Mouse (Mus musculus): ENCODE results near the gene Gm5475.

Gene Gm5475

DNA sequence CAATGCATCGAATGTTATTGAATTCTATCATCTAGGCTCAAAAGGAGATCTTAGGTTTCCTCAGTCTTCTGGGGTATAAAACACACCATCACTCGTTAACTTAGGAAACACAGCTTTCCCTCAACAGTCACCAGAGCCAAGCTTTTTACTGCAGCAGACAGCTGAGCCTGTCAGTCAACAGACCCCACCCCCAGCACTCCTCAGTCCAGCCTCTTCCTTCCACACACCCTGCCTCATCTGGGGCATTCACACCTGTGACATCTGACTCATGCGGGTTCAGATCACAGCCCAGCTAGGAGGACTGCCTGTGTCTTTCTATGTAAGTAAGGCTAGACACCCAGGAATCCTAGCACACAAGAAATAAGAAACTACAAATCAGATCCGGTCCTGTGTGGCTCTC lies 7.9 kb upstream of the Gm5475 start:
- no peak for DNase-seq

DNA sequence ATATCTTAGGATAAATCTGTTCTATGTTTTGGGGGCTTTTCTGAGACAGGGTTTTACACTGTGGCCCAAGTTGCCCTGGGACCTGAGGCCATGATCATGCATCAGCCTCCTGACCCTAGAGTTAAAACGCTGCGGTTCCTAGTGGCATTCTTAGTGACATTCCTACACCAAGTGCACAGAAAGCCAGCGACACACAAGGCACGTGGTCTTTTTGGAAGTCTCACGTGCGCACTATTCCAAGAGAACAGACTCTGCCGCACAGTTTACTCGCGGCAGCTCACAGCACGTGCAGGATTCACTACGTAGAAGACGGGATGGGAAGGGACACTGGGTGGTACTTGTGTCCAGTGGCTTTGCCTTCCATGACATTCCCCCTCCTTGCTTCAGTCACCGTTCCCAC lies 7.0 kb upstream of the Gm5475 start:
- DNase-seq = no peak

DNA sequence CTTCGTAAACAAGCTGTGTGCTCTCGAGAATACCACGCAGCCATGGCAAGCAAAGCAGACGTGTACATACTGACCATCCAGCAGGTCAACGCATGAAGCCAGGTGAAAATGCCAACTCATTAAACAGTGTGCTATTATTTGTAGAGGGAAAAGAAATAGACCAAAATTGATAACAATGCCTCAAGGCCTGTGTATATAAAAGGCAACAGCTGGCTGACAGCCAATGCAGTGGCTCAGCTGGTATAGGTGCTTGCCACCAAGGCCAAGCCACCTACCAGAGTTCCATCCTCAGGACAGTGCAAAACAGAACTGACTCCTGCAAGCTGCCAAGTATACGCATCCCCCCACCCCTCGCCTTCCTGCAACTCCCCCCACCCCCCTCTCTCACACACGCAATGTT lies 6.3 kb upstream of the Gm5475 start:
- no peak for DNase-seq

DNA sequence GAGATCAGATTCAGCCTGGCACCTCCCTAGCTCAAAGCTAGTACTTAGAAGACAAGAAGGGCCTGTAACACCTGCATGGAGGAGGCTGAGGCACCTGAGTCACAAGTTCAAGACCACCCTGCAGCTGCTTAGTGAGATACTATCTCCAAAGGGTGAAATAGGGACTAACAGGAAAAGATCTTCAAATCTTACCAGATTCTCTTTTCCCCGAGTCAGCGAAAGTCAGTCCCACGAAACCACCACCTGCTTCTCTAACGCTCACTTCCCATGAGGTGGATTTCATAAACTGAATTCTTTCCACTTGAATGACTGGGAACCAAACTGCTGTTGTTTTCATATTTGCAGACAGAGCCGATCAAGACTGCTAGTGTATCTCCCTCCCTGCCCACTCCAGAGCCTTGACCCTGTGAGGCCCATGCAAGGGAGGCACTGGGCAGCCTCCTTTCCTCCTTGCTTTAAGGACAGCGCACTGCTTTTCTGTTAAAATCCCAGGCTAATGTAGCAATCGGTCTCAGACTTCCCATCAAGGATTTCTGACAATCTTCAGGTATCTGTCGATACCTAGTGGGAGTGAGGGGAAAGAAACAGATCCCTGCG lies 4.0 kb upstream of the Gm5475 start:
- DNase-seq = no peak

DNA sequence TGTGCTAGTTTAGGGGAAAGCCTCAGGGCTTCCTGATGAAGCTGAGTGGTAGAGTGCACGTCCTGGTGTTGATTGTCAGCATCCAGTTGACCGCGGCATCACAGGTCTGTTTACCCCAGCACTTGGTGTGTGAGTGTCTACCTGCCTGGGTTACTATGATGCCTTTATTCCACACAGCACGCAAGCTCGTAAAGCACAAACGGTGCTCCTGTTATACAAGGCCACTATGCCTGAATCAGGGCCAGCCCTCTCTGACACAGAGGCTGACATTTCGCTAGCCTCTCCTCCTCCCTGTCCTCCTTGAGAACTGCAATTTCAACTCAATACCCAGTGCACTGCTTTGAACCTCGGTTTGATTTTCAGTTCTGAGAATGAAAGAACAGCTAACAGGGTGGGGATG lies 2.6 kb upstream of the Gm5475 start:
- DNase-seq = no peak

- no peak for DNase-seq
These were observed 1.8 kb upstream of the Gm5475 start for GRCm38 (mm10) chr15:100419901-100420745.

DNA sequence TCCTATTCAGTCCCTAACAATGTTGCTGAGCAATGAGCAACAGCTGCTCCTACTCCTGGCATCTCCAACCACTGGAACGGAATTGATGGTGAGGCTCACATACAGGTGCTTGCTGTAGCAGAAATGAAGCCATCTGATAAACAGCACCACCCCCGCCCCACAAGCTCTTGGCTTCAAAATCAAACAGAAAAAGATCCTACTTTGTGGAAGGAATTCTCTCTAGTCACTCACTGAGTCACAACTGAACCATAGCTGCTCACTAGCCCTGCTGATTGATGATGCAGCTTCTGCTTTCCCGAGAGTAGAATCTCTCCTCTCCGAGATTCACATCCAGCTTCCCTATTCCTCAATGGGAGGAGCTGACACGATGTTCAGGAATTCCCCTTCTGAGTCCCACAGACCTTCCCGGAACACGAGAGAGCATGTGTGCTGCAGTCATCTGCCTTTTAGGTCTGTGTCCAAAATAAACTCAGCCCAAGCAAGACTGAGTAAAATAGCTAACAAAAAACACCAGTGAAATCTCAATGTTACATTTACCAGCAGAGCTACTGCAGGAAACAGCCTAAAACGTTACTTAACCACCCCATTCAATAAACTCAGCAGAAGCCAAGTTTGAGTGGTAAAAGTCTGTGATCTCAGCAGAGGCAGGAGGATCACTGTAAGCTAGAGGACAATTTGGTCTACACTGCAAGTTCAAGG lies 739 bp upstream of the Gm5475 start:
- no peak for DNase-seq

- peak; percentile 52 for DNase-seq
These were observed 529 bp downstream of the Gm5475 start for GRCm38 (mm10) chr15:100422476-100422875.

GRCm38 (mm10) chr15:100422899-100423860 lies 1.2 kb downstream of the Gm5475 start:
- peak; percentile 98 for DNase-seq

DNA sequence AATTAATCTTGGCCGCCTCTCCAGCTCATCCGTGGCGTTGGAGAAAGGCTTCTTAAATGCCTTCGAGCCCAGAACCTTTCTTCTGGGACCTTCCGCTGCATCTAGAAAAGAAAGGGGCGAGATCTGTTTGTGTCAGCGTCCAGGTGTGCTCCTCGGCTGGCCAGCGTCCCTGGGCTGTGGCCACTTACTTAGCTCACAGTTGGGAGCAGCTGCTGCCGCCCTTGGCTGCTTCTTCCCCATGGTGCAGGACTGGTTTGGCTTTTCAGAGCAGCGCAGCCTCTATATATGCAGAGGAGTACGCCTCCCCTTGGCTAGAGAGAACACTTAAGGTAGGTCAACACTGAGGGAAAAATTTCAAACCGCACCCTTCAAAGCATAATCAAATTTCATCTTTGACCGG lies 2.0 kb downstream of the Gm5475 start:
- peak; percentile 67 for DNase-seq

DNA sequence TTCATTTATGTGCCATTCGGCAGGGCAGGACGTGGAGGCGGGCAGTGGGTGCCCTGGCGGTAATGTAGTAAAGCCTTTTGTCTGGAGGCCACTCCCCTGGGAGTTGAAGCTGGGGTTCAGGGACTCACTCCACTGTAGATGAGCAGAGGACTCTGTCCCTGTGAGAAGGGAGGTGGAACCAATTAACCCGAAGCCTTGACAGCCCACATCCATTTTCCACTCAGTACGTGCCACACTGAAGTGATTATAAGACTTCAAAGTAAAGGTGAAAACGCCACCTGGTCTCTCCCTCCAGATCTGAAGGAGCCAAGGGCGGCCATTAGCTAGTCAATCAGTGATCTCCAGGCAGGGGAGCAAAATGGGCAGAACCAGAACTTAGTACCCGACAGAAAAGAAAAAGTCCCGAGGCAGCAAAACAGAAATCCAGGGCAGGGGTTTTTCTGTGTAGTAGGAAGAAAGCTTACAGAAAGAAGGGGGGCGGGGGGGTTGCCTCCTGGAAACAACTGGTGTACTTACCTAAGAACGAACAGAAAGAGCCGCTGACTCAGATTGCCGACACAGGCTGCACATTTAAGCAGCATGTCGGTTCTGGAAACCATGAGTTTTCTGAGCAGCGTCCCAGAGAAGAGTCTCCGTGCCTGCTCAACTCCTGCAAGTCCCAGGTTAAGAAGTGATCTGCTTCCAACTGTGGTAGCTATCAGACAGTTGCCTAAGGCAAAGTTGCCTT lies 2.6 kb downstream of the Gm5475 start, which contains the start of gene Slc11a2:
Gene Slc11a2, minus strand, starts transcription at position 677 of the 727 bp plus-strand sequence.
- DNase-seq = peak; percentile 67

GRCm38 (mm10) chr15:100428296-100428905 lies 6.5 kb downstream of the Gm5475 start:
- peak; percentile 71 for DNase-seq

DNA sequence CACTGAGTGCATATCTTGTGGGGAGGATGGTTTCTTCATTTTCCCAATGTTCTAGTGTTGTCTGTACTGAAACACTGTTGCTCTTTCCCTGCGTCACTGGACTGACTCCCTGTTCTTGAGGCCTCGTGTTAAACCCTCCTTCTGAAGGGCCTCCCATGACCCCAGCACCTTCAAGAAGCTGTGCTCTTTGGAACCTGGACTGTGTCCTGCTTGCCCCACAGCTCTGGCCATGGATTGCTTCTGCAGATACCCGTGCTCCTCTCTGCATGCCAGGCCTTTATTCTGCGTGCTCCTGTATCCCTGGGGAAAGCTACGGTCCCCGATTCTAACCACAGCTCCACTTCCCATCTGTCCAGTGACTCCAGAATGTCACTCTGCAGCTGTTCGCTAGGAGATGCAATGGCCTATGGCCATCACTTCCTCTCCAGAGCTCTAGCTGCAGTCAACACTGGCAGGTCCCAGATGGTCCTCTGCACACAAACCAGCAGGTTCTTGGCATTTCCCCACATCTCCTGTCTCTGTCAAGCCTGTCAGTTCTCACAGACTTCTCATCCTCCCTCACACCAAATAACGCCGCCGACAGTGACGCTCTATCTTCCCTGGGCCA lies 8.1 kb downstream of the Gm5475 start:
- DNase-seq = peak; percentile 62

DNA sequence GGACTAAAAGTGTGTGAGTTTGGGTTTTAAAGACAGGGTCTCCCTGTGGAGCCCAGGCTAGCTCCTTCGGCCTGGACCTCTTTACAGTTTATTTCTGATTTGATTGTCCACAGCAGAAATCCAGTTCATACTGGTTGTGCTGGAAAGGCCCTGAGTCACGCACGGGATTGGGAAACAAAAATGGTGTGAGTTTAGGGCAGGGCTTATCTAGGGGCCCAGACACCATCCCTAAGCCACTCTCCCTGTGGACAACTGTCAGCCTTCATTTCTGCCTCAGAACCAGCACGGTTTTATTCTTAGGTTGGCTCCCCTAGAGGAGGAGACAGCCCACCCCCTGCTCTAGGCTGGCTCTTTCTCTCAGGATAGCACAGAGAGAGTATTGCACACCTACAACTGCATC lies 11.3 kb downstream of the Gm5475 start:
- no peak for DNase-seq

DNA sequence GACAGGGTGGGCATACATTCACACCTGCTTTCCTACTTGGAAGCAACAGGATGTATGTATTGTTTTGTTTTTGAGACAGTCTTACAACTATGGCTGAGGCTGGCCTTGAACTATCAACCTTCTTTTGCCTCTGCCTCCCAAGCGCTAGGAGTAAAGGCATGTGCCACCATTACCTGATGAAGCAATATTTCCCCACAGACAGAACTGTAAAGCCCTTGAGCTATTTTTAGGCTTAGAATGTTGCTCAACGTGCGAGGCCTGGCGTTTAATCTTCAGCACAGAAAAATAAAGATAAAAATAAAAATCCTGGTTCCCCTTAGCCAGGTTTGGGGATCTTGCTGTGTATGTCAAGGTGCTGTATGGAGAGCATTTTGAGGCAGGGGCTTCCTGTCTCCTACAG lies 14.2 kb downstream of the Gm5475 start:
- DNase-seq = no peak

- no peak for DNase-seq
These were observed 14.6 kb downstream of the Gm5475 start for GRCm38 (mm10) chr15:100436518-100436917.

DNA sequence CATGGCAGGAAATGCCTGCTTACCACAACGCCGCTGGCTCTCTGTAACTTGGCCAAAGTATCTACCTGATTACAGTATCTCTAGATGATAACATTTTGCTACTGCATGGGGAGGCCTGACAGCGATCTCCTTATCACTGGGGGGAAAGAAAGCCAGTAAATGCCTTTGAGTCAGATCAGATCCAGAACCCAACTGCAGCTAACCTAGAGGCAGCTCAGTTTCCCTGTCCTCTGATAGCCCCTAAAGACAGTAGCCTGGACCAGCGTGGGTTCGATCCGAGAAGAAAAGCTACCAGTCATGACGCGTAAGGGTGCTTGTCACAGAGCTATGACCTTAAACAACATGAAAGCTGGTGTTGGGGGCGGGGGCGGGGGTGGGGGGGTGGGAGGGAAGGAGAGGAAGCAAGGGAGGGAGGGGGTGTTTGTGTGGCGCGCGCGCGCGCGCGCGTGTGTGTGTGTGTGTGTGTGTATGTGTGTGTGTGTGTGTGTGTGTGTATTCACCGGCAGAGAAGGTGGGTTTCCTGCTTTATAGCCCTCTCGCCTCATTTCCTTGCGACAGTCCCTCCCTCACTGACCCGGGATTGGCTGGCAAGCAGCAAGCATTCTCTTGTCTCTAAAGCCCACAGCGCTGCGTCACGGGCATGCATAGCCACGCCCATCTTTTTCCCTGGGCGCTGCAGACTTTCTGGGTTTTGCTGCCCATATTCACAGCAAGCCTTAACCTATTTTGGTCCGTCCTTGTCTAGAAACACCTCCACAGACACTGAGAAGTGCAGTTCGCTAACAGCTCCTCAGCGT lies 21.4 kb downstream of the Gm5475 start:
- peak; percentile 92 for DNase-seq

GRCm38 (mm10) chr15:100446887-100447286 lies 24.9 kb downstream of the Gm5475 start:
- no peak for DNase-seq

GRCm38 (mm10) chr15:100448572-100448971 lies 26.6 kb downstream of the Gm5475 start:
- DNase-seq = no peak

GRCm38 (mm10) chr15:100449495-100449894 lies 27.5 kb downstream of the Gm5475 start:
- DNase-seq = no peak

Data from kidney, postnatal 10 days (tissue).